Mouse (Mus musculus) hindbrain, postnatal 0 days (tissue): ENCODE data around the gene Lrch3. TPM values are rescaled to one million over a fixed set of nuclear protein-coding genes. Genes with fewer than 3 reads are reported as not detected.
A peak's percentile ranks its signal among the peaks of the same experiment; 100 is the strongest.

Experiments
- ATAC-seq: fragments of 200-750 bp; cut with Nextera tagmentation; 2 replicates; pipeline ENCODE4 v1.8.0; 2017; ENCODE audit warnings: mild to moderate bottlenecking, moderate TSS enrichment, moderate library complexity
- DNase-seq: peaks from one replicate; pipeline ENCODE4 v3.0.0-alpha.2; 2015; ENCODE audit warnings: low spot score
- H3K27ac ChIP-seq: fragments of 300-500 bp; sonication (generic); 2 replicates; pipeline ENCODE4 v1.5.1; 2014; ENCODE audit warnings: mild to moderate bottlenecking
- H3K27me3 ChIP-seq: fragments of 300-500 bp; sonication (generic); 2 replicates; pipeline ENCODE4 v1.6.1; 2014; ENCODE audit warnings: low read length, mixed read lengths; ENCODE audit not compliant: insufficient read depth
- H3K36me3 ChIP-seq: fragments of 300-500 bp; sonication (generic); 2 replicates; pipeline ENCODE4 v1.6.1; 2014; ENCODE audit warnings: low read length, mixed read lengths; ENCODE audit not compliant: insufficient read depth
- H3K4me1 ChIP-seq: fragments of 300-500 bp; sonication (generic); 2 replicates; pipeline ENCODE4 v1.6.1; 2014; ENCODE audit warnings: antibody characterized with exemption, low read length, mixed read lengths; ENCODE audit not compliant: insufficient read depth
- H3K4me2 ChIP-seq: fragments of 300-500 bp; sonication (generic); 2 replicates; pipeline ENCODE4 v1.6.1; 2014; ENCODE audit warnings: low read depth, mild to moderate bottlenecking, low read length, moderate library complexity, mixed read lengths
- H3K4me3 ChIP-seq: fragments of 300-500 bp; sonication (generic); 2 replicates; pipeline ENCODE4 v1.5.1; 2014; ENCODE audit warnings: low read length
- H3K9ac ChIP-seq: fragments of 300-500 bp; sonication (generic); replicated peaks from 2 replicates; pipeline ENCODE4 v1.6.1; 2014; ENCODE audit warnings: mild to moderate bottlenecking, low read length, moderate library complexity, mixed read lengths
- H3K9me3 ChIP-seq: fragments of 300-500 bp; sonication (generic); 2 replicates; pipeline ENCODE4 v1.6.1; 2016; ENCODE audit warnings: low read length, mixed read lengths
- CTCF ChIP-seq: IDR thresholded peaks from 2 replicates; pipeline ENCODE4 v1.5.1; 2016; ENCODE audit warnings: antibody characterized with exemption, control low read depth, low read depth
- WGBS: fragments of 180-500 bp; shearing (Covaris S2); extraction: QIAGEN DNeasy Blood & Tissue Kit; methylation state at CpG from one replicate; pipeline ENCODE4 v1.1.7; 2014; 5-methylcytosine and 5-hydroxymethylcytosine counted together
- polyA plus RNA-seq: library from polyadenylated mRNA; unstranded; fragments of >200 nt; fragmentation: Nextera tagmentation; extraction: Ambion mirVana; gene quantifications from 2 replicates; pipeline ENCODE4 v1.2.1, GENCODE M21; 2015
- total RNA-seq: library from RNA; depleted of rRNA; stranded (reverse); fragments of >200 nt; gene quantifications from 2 replicates; pipeline ENCODE4 v1.2.3, GENCODE M21; 2014; rRNA removed

Gene Lrch3
- total and polyA plus RNA-seq, 2 experiments from 2014 or later: 26.7 to 44.3 TPM

- Histone ChIP-seq H3K36me3 (peaks cover 21% of the 10 kb centered on the region; the same call in 1 of the 2 replicates), H3K4me2 (peak overlapping the region; percentile 89; the same call in 1 of the 2 replicates), H3K27ac (no peak overlapping the region), H3K27me3 (no peaks in the 10 kb centered on the region), H3K4me1 (0 out of 2 replicates have a peak, but pooled peaks cover 5% of the 10 kb centered on the region), H3K4me3 (no peak overlapping the region), H3K9ac (no peak overlapping the region), H3K9me3 (no peaks in the 10 kb centered on the region)
- DNase-seq (no peak), ATAC-seq (no peak)
- TF ChIP-seq CTCF: no peak
- WGBS: 56% methylated on average over 11 of the region's 11 CpGs
Observed at GRCm38 (mm10) chr16:33061400-33061799, 147.5 kb downstream of the Lrch3 start.

DNA sequence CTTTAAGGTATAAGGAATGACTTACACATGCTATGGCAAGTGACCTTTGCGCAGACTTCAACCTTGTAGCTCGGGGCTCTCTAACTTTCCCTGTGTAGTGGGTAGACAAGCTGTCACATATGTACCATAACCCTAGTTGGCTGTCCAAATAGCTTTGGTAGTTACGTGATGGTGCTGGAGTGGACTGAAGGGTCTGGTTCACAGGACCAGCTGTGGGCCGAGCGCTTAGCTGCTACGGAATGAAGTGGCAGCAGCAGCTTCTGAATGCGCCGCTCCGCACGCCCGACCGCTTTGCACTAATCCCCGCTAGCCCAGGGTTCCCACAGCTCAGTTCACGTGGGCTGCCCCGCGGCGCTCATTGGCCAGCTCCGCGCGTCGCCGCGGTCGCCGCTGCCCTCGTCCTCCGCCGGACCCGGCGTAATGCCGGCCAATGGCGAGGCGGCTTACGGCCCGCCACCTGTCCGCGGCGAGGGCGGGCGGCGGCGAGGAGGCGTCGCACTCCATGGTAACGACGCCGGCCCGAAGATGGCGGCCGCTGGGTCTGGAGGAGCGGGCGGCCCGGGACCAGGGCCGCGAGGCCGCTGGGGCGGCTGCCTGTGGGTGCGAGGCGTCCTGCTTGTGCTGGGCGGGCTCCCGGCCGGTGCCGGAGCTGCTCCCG, 148.3 kb downstream of the Lrch3 start, which contains the start of gene Lmln:
TSS of gene Lmln (plus strand) at position 498 of the 658 bp plus-strand sequence.
- Histone ChIP-seq H3K36me3 (peaks cover 21% of the 10 kb centered on the region; the same call in 1 of the 2 replicates), H3K9ac (peak within 1 kb of the TSS; percentile 78), H3K4me2 (peak within 1 kb of the TSS; percentile 89), H3K4me1 (0 out of 2 replicates have a peak, but pooled peaks cover 5% of the 10 kb centered on the region), H3K27me3 (no peaks in the 10 kb centered on the region), H3K9me3 (no peaks in the 10 kb centered on the region), H3K4me3 (peak within 1 kb of the TSS; percentile 75), H3K27ac (peak within 1 kb of the TSS; percentile 69)
- DNase-seq (peak; percentile 97), ATAC-seq (peak; percentile 98)
- WGBS: 1% methylated on average over 56 of the region's 64 CpGs
- TF ChIP-seq CTCF: no peak

DNA sequence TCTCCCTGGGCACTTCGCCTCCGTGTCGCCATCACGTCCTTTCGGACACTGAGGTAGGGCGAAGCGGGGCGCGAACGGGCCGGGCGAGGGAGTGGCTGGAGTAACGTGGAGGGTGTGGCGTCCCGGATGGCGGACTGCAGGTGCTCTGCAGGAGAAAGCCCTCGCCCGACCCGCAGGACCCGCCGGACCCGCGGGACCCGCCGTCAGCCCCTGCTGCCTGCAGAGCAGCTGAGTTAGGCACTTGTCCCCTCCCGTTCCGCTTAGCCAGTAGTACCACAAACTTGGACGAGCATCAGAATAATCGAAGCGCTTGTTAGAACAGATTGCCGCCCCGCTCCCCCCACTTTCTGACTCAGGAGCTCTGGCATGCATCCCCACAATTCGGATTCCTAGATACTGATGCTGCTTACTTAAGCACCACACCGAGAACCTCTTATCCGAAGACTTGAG, 148.8 kb downstream of the Lrch3 start:
- H3K4me1 ChIP-seq: 0 out of 2 replicates have a peak, but pooled peaks cover 2% of the 10 kb centered on the region
- no peaks in the 10 kb centered on the region for H3K9me3 ChIP-seq
- H3K27ac ChIP-seq: peak overlapping the region; percentile 69
- TF ChIP-seq CTCF: no peak
- under 1% methylated on average over 35 of the region's 35 CpGs for WGBS
- H3K4me3 ChIP-seq: peak overlapping the region; percentile 75
- H3K27me3 ChIP-seq: no peaks in the 10 kb centered on the region
- H3K9ac ChIP-seq: peak overlapping the region; percentile 78
- ATAC-seq: no peak; the same call in 1 of the 2 replicates
- DNase-seq: peak; percentile 58
- H3K36me3 ChIP-seq: peaks cover 21% of the 10 kb centered on the region; the same call in 1 of the 2 replicates
- peak overlapping the region; percentile 89 for H3K4me2 ChIP-seq

DNA sequence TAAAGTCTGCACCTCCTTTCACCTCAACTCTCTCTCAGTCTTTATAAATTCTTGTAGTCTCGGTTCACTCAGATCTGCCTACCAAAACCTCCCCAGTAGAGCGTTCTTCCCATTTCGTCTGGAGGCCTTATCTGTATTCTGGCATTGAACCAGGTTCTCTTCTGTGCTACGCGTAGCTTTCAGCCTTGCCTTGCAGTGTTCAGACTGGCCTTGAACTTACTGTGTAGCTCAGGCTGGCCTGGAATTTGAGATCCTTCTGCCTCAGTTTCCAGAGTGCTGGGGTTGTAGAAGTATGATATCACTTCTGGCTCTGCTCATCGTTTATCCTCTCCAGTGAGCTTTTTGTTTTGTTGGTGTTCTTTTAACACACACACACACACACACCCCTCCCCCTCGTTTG, 149.4 kb downstream of the Lrch3 start:
- no peaks in the 10 kb centered on the region for H3K4me1 ChIP-seq
- H3K4me3 ChIP-seq: peak overlapping the region; percentile 75
- peak overlapping the region; percentile 89 for H3K4me2 ChIP-seq
- TF ChIP-seq CTCF: no peak
- DNase-seq (peak; percentile 25), ATAC-seq (no peak)
- WGBS: 9% methylated on average over 7 of the region's 7 CpGs
- no peaks in the 10 kb centered on the region for H3K9me3 ChIP-seq
- H3K27me3 ChIP-seq: no peaks in the 10 kb centered on the region
- peak overlapping the region; percentile 69; the same call in 1 of the 2 replicates for H3K27ac ChIP-seq
- H3K36me3 ChIP-seq: peaks cover 21% of the 10 kb centered on the region; the same call in 1 of the 2 replicates
- H3K9ac ChIP-seq: peak overlapping the region; percentile 78

- Histone ChIP-seq H3K9me3 (no peaks in the 10 kb centered on the region), H3K4me3 (no peak overlapping the region), H3K27me3 (no peaks in the 10 kb centered on the region), H3K4me2 (no peak overlapping the region), H3K36me3 (peaks cover 12% of the 10 kb centered on the region), H3K4me1 (no peaks in the 10 kb centered on the region), H3K9ac (no peak overlapping the region), H3K27ac (no peak overlapping the region)
- no peak for DNase-seq
- peak; percentile 34; the same call in 1 of the 2 replicates for TF ChIP-seq CTCF
- ATAC-seq: no peak
- 67% methylated on average over 9 of the region's 9 CpGs for WGBS
Observed at GRCm38 (mm10) chr16:33064636-33065035, 150.7 kb downstream of the Lrch3 start.

Other genes with a start within 250 kb of the Lrch3 start
- gene Muc4, start 178.2 kb upstream of the Lrch3 start, total RNA-seq: not detected in 2 replicates
- not detected in 2 replicates for gene Muc4, start 178.2 kb upstream of the Lrch3 start, polyA plus RNA-seq
- gene Muc20, start 116.7 kb upstream of the Lrch3 start, total RNA-seq: not detected in 2 replicates
- gene Muc20, start 116.7 kb upstream of the Lrch3 start, polyA plus RNA-seq: not detected in 2 replicates
- gene Smbd1, start 103.6 kb upstream of the Lrch3 start, total RNA-seq: not detected in 2 replicates
- gene Smbd1, start 103.6 kb upstream of the Lrch3 start, polyA plus RNA-seq: not detected in 2 replicates
- 51.0 and 78.1 TPM in 2 replicates for gene Fyttd1, start 36.6 kb upstream of the Lrch3 start, total RNA-seq
- 120 and 127 TPM in 2 replicates for gene Fyttd1, start 36.6 kb upstream of the Lrch3 start, polyA plus RNA-seq
- gene Rubcn, start 36.3 kb upstream of the Lrch3 start, total RNA-seq: 74.2 and 89.7 TPM in 2 replicates
- gene Rubcn, start 36.3 kb upstream of the Lrch3 start, polyA plus RNA-seq: 21.6 and 21.7 TPM in 2 replicates
- gene Iqcg, start 142.1 kb downstream of the Lrch3 start, total RNA-seq: 2.0 and 5.7 TPM in 2 replicates
- gene Iqcg, start 142.1 kb downstream of the Lrch3 start, polyA plus RNA-seq: 4.8 and 5.9 TPM in 2 replicates
- 473 and 560 TPM in 2 replicates for gene Rpl35a, start 142.4 kb downstream of the Lrch3 start, total RNA-seq
- 486 and 490 TPM in 2 replicates for gene Rpl35a, start 142.4 kb downstream of the Lrch3 start, polyA plus RNA-seq
- gene Lmln, start 148.4 kb downstream of the Lrch3 start, total RNA-seq: 5.2 and 6.1 TPM in 2 replicates
- gene Lmln, start 148.4 kb downstream of the Lrch3 start, polyA plus RNA-seq: 2.5 and 3.1 TPM in 2 replicates